Mouse (Mus musculus) adrenal gland, postnatal 36 days (tissue): ENCODE measurements at regions not wholly inside any gene's neighbourhood (a gene's known extent, or its start where the extent isn't known, plus 50 kb on each side); places are given as distances from the start of the nearest gene placed in this dataset.

Source experiments
- DNase-seq, 2 experiments: peaks; one replicate each; pipeline ENCODE4 v3.0.0; 2021; ENCODE audit warnings: mixed read lengths in 1 of 2

DNA sequence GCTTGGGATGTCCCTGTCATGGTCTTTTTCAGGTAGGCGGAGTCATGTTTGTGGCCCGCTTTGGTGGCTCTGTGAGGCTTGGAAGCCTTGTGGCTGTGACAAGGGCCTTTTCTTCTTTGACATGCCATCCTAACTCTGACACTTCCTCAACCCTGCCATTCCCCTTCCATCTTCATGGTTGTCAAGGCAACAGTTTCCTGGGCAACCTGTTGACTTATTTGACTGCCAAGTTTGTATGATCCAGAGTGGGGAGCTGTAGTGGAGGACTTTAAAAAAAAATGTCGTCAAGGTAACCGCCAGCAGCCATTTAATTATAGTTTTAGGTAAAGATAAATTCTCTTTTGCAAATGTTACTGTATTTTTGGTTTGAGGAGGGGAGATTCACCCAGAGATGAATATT lies 56.8 kb upstream of the Kcng1 start:
- no peak for DNase-seq

- DNase-seq = no peak
Measured at GRCm38 (mm10) chr2:168337611-168338010, 56.1 kb upstream of the Kcng1 start.

DNA sequence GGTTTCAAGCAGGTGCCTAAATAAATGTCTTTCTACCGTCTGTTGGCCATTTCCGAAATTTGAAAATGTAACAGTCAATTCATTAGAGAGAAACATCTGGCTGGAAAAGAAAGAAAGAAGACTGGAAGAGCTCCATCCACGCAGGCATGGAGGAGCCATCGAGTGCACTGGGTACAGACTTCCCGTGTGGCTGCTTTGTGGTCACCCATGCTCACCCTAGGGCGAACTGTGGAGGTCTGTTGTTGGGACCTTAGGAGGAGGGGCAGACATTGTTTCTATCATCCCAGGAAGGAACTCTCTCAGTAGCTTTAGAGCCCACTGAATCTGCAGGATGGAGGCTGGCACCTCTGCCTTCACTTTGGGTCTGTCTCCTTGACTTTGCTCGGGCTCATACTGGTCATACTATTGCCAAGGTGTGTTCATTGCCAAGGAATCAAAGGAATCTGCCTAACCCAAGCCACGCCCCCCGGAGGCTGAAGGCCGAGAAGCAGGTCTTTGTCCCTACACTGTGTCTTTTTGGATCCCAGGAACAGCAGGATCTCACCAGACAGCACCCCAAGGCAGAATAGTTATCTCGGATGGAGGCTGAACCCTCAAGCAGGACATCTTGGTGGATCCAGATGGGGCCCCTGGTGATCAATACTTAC lies 54.3 kb upstream of the Kcng1 start:
- DNase-seq = no peak

- no peak for DNase-seq
Measured at GRCm38 (mm10) chr2:168334241-168334588, 52.7 kb upstream of the Kcng1 start.

- no peak for DNase-seq
Measured at GRCm38 (mm10) chr2:168333552-168334240, 52.2 kb upstream of the Kcng1 start.

DNA sequence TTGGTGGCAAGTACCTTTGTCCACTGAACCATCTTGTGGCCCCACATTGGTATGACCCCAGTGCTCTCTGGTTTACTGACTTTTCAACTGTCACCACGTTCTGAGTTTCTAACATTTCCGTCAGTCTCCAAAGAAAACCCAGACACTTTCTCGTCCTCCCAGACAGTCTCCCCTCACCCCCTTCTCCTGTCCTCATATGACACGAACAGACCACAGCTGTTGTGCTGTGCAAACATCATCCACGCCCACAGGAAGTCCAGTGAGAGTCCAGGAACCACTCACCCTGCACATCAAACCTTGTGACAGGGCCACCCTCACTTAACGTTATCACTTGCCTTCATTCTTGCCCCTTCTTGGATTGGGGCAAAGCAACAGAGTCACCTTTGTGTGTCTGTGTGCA lies 51.4 kb upstream of the Kcng1 start:
- DNase-seq = no peak
